Comparison of ENCODE assay signal across 10 mouse cellular contexts in genomic region chr11:110374036-110374435, GRCm38 (mm10).
"Had no signal": no experiment of that assay in that cellular context is flagged by ENCODE, and none has a peak within 500 bp of the region (broad histone marks: within the 10 kb centered on the region; RNA-seq: fewer than 3 reads in every experiment).

No protein-coding gene starts in this region.

- DNase-seq: kidney, adult 8-10 months; kidney, postnatal 36 days; left cerebral cortex, postnatal 4 days; lung, adult 2 months; lung, postnatal 36 days; retina, postnatal 1 day; right cerebral cortex, postnatal 25 days; spleen, adult 18-20 months; thymus, adult 18-20 months; thymus, postnatal 14 days had no signal
